Mouse (Mus musculus) ES-Bruce4 (cell line): Measurements from ENCODE around the gene Pnpla2.

Experiments
- CTCF ChIP-seq: IDR thresholded peaks from one replicate; pipeline ENCODE4 v1.8.1; 2011; ENCODE audit warnings: low read depth, low read length
- POLR2A ChIP-seq: IDR thresholded peaks from one replicate; pipeline ENCODE4 v1.8.1; 2011; ENCODE audit warnings: low read length; ENCODE audit not compliant: insufficient read depth

GRCm38 (mm10) chr7:141482531-141483024 is 27.6 kb downstream of the Pnpla2 start:
- no peak for TF ChIP-seq CTCF
- TF ChIP-seq POLR2A, result no peak
